Mouse (Mus musculus): ENCODE data around the gene Itga11. TPM values are rescaled to one million over a fixed set of nuclear protein-coding genes. Genes with fewer than 3 reads are reported as not detected.
"Not testable (repeated sequence)": the region's sequence is repeated elsewhere in the genome, so short reads cannot be mapped to it uniquely, and the experiment has no call there.

The Itga11 gene
- polyA plus RNA-seq, 1 experiment from 2014 or later, result 3.6 TPM

DNA sequence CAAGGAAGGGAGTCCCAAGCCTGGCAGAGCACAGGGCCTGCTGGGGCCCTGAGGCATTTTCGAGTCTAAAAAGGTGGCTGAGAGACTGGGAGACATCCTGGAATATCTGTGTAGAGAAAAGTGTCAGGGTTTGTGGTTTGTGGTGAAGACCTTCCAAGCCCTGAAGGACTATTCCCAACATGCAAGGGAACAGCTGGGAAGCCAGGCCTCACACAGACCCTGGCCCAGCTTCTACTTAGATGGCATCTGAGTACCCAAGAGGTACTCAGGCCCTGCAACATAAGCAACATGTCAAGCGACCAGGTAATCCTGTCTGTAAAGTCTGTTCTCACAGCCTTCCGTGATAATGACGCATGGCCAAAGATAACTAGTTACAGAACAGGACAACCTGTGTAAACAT is 18.6 kb upstream of the Itga11 start:
- no peak for ATAC-seq (ENCODE audit: low FRiP score)
- no peaks in the 10 kb centered on the region for H3K9me3 ChIP-seq
- no peaks in the 10 kb centered on the region for H3K36me3 ChIP-seq (replicated peaks)
- WGBS, result 82% methylated on average over 4 of the region's 4 CpGs
- no peak overlapping the region for H3K4me3 ChIP-seq (replicated peaks)
- no peak overlapping the region for H3K9ac ChIP-seq
- H3K27me3 ChIP-seq, result no peaks in the 10 kb centered on the region
- H3K4me1 ChIP-seq, result no peaks in the 10 kb centered on the region
- no peak overlapping the region for H3K27ac ChIP-seq
- no peak overlapping the region for H3K4me2 ChIP-seq

DNA sequence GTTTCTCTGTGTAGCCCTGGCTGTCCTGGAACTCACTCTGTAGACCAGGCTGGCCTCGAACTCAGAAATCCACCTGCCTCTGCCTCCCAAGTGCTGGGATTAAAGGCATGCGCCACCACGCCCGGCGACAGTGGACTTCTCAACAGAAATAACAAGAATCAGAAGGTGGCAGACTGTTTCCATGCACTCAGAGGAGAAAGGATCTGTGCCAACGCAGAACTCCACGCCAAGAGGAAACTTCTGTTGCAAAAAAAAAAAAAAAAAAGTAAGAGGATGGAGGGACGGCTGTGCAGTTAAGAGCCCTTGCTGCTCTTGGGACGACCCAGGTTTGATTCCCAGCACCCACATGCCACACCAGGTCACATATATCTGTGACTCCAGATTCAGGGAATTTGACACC is 16.7 kb upstream of the Itga11 start:
- H3K27me3 ChIP-seq; H3K9ac ChIP-seq; ATAC-seq (ENCODE audit: low FRiP score); H3K4me1 ChIP-seq; H3K4me2 ChIP-seq; H3K27ac ChIP-seq; H3K4me3 ChIP-seq (replicated peaks); H3K9me3 ChIP-seq; H3K36me3 ChIP-seq (replicated peaks): not testable (repeated sequence)
- 95% methylated on average over 9 of the region's 9 CpGs for WGBS

GRCm38 (mm10) chr9:62663443-62663842 is 14.2 kb upstream of the Itga11 start:
- Histone ChIP-seq H3K9me3 (no peaks in the 10 kb centered on the region), H3K4me1 (no peaks in the 10 kb centered on the region), H3K36me3 (replicated peaks) (no peaks in the 10 kb centered on the region), H3K4me3 (replicated peaks) (no peak overlapping the region), H3K27me3 (no peaks in the 10 kb centered on the region), H3K27ac (no peak overlapping the region), H3K4me2 (no peak overlapping the region), H3K9ac (no peak overlapping the region)
- no peak for ATAC-seq (ENCODE audit: low FRiP score)
- WGBS, result 71% methylated on average over 2 of the region's 2 CpGs

DNA sequence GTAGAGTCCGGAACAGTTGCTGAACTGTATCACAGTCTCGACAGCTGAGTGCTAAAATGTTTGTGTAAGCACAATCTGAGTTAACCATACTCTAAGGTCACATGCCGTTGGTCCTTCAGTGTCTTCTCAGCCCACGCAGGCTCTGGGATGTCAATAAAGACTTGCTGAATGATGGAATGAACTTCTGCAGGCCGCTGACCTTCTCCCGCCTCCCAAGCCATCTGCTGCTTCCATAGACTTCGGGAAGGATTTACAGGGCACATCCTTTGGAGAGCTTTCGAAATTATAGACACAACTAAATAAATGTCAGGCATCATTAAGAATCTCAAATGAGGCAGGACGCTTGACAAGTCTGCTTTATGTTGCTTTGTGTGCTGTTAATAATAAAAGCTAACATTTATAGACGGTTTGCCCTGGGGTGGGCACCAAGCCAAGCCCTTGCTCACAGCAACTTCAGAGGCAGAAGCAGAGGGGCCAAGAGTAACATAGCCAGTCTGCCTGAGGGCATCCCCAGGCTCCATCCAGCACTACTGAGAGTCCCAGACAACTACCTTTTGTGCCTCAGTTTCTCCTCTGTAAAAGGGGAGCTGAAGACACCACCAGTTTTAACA is 13.4 kb upstream of the Itga11 start:
- Histone ChIP-seq H3K27ac (no peak overlapping the region), H3K4me3 (replicated peaks) (no peak overlapping the region), H3K9ac (no peak overlapping the region), H3K36me3 (replicated peaks) (no peaks in the 10 kb centered on the region), H3K4me2 (no peak overlapping the region), H3K4me1 (no peaks in the 10 kb centered on the region), H3K9me3 (no peaks in the 10 kb centered on the region), H3K27me3 (no peaks in the 10 kb centered on the region)
- WGBS, result 67% methylated on average over 10 of the region's 10 CpGs
- no peak for ATAC-seq (ENCODE audit: low FRiP score)

- no peak overlapping the region for H3K4me2 ChIP-seq
- no peaks in the 10 kb centered on the region for H3K9me3 ChIP-seq
- 88% methylated on average over 4 of the region's 4 CpGs for WGBS
- H3K27ac ChIP-seq, result no peak overlapping the region
- H3K27me3 ChIP-seq, result no peaks in the 10 kb centered on the region
- H3K36me3 ChIP-seq (replicated peaks), result no peaks in the 10 kb centered on the region
- H3K4me3 ChIP-seq (replicated peaks), result no peak overlapping the region
- no peak for ATAC-seq (ENCODE audit: low FRiP score)
- no peak overlapping the region for H3K9ac ChIP-seq
- no peaks in the 10 kb centered on the region for H3K4me1 ChIP-seq
These were observed 11.7 kb upstream of the Itga11 start for GRCm38 (mm10) chr9:62665892-62666291.

GRCm38 (mm10) chr9:62668503-62668902 is 9.1 kb upstream of the Itga11 start:
- Histone ChIP-seq H3K4me1 (no peaks in the 10 kb centered on the region), H3K4me3 (replicated peaks) (no peak overlapping the region), H3K36me3 (replicated peaks) (no peaks in the 10 kb centered on the region), H3K4me2 (no peak overlapping the region), H3K27ac (no peak overlapping the region), H3K27me3 (no peaks in the 10 kb centered on the region), H3K9me3 (no peaks in the 10 kb centered on the region), H3K9ac (no peak overlapping the region)
- no peak for ATAC-seq (ENCODE audit: low FRiP score)
- 82% methylated on average over 4 of the region's 4 CpGs for whole genome bisulfite sequencing

GRCm38 (mm10) chr9:62673241-62673640 is 4.4 kb upstream of the Itga11 start:
- no peak for ATAC-seq (ENCODE audit: low FRiP score)

GRCm38 (mm10) chr9:62675172-62675571 is 2.5 kb upstream of the Itga11 start:
- 87% methylated on average over 1 of the region's 1 CpGs for WGBS

More at GRCm38 (mm10) chr9:62673241-62673640, 4.4 kb upstream of the Itga11 start:
- Histone ChIP-seq H3K36me3 (replicated peaks) (no peaks in the 10 kb centered on the region), H3K4me1 (peaks cover 8% of the 10 kb centered on the region), H3K9me3 (no peaks in the 10 kb centered on the region), H3K4me2 (no peak overlapping the region), H3K27me3 (peaks cover 33% of the 10 kb centered on the region), H3K4me3 (replicated peaks) (no peak overlapping the region), H3K27ac (no peak overlapping the region), H3K9ac (no peak overlapping the region)
- 78% methylated on average over 7 of the region's 7 CpGs for WGBS

GRCm38 (mm10) chr9:62678550-62679155 is 1.0 kb downstream of the Itga11 start:
- Histone ChIP-seq H3K4me3 (replicated peaks) (peak overlapping the region; percentile 40), H3K9ac (peak overlapping the region; percentile 30; the same call in 1 of the 2 replicates), H3K36me3 (replicated peaks) (no peaks in the 10 kb centered on the region), H3K27ac (no peak overlapping the region), H3K4me1 (peaks cover 18% of the 10 kb centered on the region), H3K9me3 (no peaks in the 10 kb centered on the region), H3K4me2 (peak overlapping the region; percentile 70), H3K27me3 (peaks cover 57% of the 10 kb centered on the region)
- no peak for ATAC-seq (ENCODE audit: low FRiP score)
- WGBS, result 9% methylated on average over 22 of the region's 22 CpGs

More at GRCm38 (mm10) chr9:62675172-62675571, 2.5 kb upstream of the Itga11 start:
- H3K4me2 ChIP-seq, result no peak overlapping the region
- no peak overlapping the region for H3K27ac ChIP-seq
- peaks cover 52% of the 10 kb centered on the region for H3K27me3 ChIP-seq
- H3K4me1 ChIP-seq, result peaks cover 18% of the 10 kb centered on the region
- no peaks in the 10 kb centered on the region for H3K9me3 ChIP-seq
- no peak for ATAC-seq (ENCODE audit: low FRiP score)
- no peak overlapping the region for H3K9ac ChIP-seq
- no peaks in the 10 kb centered on the region for H3K36me3 ChIP-seq (replicated peaks)
- no peak overlapping the region for H3K4me3 ChIP-seq (replicated peaks)

DNA sequence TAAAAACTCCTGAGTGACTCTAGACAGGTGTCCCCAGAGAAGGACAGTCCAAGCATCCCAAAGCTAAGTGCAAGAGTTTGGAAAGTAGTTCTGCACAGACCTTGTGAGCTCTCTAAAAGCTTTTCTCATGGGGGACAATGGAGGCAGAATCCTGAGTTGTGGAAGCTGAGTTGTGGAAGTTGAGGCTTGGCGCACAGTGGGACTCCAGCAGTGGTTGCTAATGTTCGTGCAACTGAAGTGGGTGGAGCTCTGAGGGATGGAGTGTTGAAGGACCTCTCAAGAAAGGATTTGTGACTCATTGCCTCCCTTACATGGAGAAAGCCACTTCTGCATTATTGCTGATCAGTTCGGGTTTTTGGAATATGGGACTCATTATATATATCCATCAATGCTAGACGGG is 1.8 kb downstream of the Itga11 start:
- no peak for ATAC-seq (ENCODE audit: low FRiP score)
- Histone ChIP-seq H3K4me2 (no peak overlapping the region), H3K4me1 (peaks cover 18% of the 10 kb centered on the region), H3K27me3 (peaks cover 57% of the 10 kb centered on the region), H3K27ac (no peak overlapping the region), H3K4me3 (replicated peaks) (no peak overlapping the region), H3K36me3 (replicated peaks) (no peaks in the 10 kb centered on the region), H3K9ac (no peak overlapping the region), H3K9me3 (no peaks in the 10 kb centered on the region)
- WGBS, result 73% methylated on average over 4 of the region's 4 CpGs

DNA sequence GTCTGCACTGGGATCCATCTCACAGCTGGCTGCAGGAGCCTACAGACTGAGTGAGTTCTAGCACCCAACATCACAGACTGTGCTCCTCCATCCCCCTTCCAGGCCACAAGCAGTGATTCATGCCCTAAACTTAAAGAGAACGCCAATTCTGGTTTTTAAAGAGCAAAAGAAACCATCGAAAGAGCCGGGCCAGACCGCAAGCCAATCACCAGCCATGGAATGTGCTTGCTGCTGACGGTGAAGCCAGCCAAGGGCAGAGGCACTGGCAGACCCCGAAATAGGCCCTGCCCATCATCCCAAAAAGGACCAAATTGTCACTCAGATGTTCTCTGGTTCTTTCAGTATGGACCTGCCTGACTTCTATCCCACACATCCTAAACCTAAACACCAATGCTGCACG is 6.7 kb downstream of the Itga11 start:
- Histone ChIP-seq H3K4me3 (replicated peaks) (no peak overlapping the region), H3K27me3 (peaks cover 14% of the 10 kb centered on the region), H3K4me1 (no peaks in the 10 kb centered on the region), H3K4me2 (no peak overlapping the region), H3K9me3 (no peaks in the 10 kb centered on the region), H3K9ac (no peak overlapping the region), H3K36me3 (replicated peaks) (no peaks in the 10 kb centered on the region), H3K27ac (no peak overlapping the region)
- no peak for ATAC-seq (ENCODE audit: low FRiP score)
- 79% methylated on average over 7 of the region's 7 CpGs for WGBS

DNA sequence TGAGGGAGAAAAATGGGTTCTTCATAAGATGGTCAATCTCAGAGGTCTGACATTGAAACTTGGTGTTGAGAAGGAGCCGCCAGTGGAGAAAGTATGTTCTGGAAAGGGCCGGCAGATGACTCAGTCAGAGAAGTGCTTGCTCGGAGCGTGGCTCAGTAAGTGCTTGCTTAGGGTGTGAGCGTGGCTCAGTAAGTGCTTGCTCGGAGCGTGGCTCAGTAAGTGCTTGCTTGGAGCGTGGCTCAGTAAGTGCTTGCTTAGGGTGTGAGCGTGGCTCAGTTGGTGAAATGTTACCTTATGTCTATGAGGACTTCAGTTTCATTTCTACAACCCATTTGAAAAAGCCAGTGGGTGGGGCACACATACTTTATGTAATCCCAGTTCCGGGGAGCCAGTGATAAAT is 12.1 kb downstream of the Itga11 start:
- H3K4me2 ChIP-seq, result no peak overlapping the region
- peaks cover 10% of the 10 kb centered on the region; the same call in 1 of the 2 replicates for H3K4me1 ChIP-seq
- H3K4me3 ChIP-seq (replicated peaks), result no peak overlapping the region
- H3K9me3 ChIP-seq, result no peaks in the 10 kb centered on the region
- no peak overlapping the region for H3K9ac ChIP-seq
- no peak for ATAC-seq (ENCODE audit: low FRiP score)
- no peak overlapping the region for H3K27ac ChIP-seq
- 95% methylated on average over 10 of the region's 10 CpGs for WGBS
- H3K27me3 ChIP-seq, result no peaks in the 10 kb centered on the region
- no peaks in the 10 kb centered on the region for H3K36me3 ChIP-seq (replicated peaks)

GRCm38 (mm10) chr9:62694054-62694453 is 16.4 kb downstream of the Itga11 start:
- 92% methylated on average over 5 of the region's 5 CpGs for WGBS
- H3K4me1 ChIP-seq, result peaks cover 10% of the 10 kb centered on the region; the same call in 1 of the 2 replicates
- ATAC-seq (ENCODE audit: low FRiP score), result no peak
- H3K9me3 ChIP-seq, result no peaks in the 10 kb centered on the region
- no peak overlapping the region for H3K27ac ChIP-seq
- no peak overlapping the region for H3K4me2 ChIP-seq
- no peak overlapping the region for H3K4me3 ChIP-seq (replicated peaks)
- no peaks in the 10 kb centered on the region for H3K27me3 ChIP-seq
- H3K9ac ChIP-seq, result no peak overlapping the region
- no peaks in the 10 kb centered on the region for H3K36me3 ChIP-seq (replicated peaks)
